Mouse (Mus musculus) brain, embryonic 14.5 days (tissue): ENCODE results near the gene Btk. TPM values are rescaled to one million over a fixed set of nuclear protein-coding genes. Genes with fewer than 3 reads are reported as not detected.
A peak's percentile ranks its signal among the peaks of the same experiment; 100 is the strongest.

Source experiments
- DNase-seq: peaks from one replicate; pipeline ENCODE4 v3.0.0-alpha.2; 2011; ENCODE audit warnings: low read depth
- CTCF ChIP-seq: fragments of 200-500 bp; IDR thresholded peaks from 2 replicates; pipeline ENCODE4 v1.5.1; 2012; ENCODE audit warnings: inconsistent platforms, mild to moderate bottlenecking, moderate library complexity, borderline replicate concordance; ENCODE audit not compliant: insufficient read depth, insufficient read length; ENCODE audit errors: extremely low read depth
- POLR2A ChIP-seq: fragments of 200-500 bp; IDR thresholded peaks from 2 replicates; pipeline ENCODE4 v1.6.1; 2012; ENCODE audit warnings: mild to moderate bottlenecking, inconsistent platforms, borderline replicate concordance; ENCODE audit not compliant: poor library complexity, insufficient read depth, insufficient read length, severe bottlenecking; ENCODE audit errors: extremely low read depth
- polyA plus RNA-seq: library from polyadenylated mRNA; depleted of rRNA; stranded (reverse); fragments of >200 nt; gene quantifications from 2 replicates; pipeline ENCODE4 v1.2.3, GENCODE M21; 2012; rRNA removed

Btk gene
- 0.33 and 0.39 TPM in 2 replicates for polyA plus RNA-seq

GRCm38 (mm10) chrX:134582888-134583669 lies at the start of gene Btk:
Gene Btk, minus strand, starts transcription at chrX:134583570.
- no peak for DNase-seq
- TF ChIP-seq POLR2A (no peak), CTCF (no peak)

DNA sequence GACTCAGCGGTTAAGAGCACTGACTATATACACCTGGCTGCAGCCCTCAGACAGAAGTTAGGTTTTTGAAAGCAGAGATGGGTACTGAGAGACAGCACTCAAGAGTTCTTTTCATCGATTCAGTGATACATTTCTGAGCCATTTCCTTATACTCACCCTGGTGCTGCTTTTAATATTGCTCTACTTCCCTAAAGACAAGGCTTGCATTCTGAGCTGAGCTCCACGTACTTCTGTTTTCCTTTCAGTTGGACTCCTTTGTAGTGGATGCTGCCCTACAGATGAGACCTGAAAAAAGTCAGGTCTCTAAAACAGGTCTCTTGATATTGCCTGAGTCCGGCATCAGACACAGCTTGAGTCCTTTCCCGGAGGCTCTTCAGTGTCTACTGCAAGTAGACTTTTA lies 49.3 kb upstream of the Btk start:
- no peak for TF ChIP-seq POLR2A
- TF ChIP-seq CTCF: no peak
- no peak for DNase-seq

DNA sequence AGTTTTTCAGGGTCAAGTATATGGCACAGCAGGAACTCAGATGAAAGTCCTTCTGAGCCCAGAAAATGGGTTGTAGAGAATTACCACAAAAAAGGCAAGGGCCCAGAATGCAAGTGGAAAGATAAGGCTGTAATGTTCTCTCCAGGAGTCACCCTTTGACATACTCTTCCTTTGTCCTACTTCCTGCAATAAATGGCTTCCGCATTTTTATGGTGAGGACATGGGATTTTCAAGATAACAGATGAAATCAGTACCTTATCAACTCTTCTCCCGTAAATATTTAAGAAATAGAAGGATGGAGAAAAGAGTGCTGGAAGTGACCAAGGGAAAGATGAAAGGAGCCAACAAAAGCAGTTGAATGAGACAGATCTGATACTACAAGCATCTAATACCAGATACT lies 44.8 kb upstream of the Btk start:
- no peak for DNase-seq
- no peak for TF ChIP-seq CTCF
- no peak for TF ChIP-seq POLR2A

DNA sequence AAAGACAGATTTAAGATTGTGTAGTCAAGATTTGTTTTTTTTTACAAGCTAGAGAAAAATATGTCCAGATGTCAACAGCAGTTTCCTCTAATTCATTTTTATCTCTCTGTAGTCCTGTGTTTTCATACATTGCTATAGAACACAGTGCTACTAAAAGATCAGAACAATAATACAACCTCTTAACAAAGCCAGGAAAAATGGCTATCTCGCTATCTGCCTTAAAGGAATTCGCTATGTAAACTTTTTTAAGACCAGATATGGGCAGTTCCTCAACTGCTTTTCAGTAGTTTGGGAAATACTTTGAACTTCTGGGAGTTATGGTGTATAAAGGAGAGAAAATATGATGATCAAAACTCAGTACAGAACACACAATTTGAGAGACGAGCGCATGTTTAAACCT lies 40.0 kb upstream of the Btk start:
- TF ChIP-seq POLR2A (no peak), CTCF (no peak)
- no peak for DNase-seq

DNA sequence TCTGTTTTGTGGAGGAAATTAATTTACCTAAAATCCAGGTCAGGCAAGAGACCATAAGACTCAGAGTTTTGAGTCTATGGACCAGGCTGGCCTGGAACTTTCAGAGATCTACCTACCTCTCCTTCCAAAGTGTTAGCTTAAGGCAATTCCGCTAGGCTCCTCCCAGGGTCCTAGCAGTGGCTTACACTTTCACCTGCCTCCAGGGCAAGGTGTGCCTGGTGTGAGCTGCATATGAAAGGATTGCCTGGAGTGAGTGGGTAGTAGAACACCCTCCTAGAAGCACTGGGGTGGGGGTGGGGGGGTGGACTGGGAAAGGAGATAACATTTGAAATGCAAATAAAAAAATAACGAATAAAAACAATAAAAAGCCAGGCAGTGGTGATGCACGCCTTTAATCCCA lies 38.3 kb upstream of the Btk start:
- no peak for TF ChIP-seq CTCF
- TF ChIP-seq POLR2A: no peak
- no peak for DNase-seq

- peak; percentile 85 for DNase-seq
- TF ChIP-seq POLR2A: no peak
- no peak for TF ChIP-seq CTCF
Observed at GRCm38 (mm10) chrX:134620254-134620865, 37.0 kb upstream of the Btk start.

DNA sequence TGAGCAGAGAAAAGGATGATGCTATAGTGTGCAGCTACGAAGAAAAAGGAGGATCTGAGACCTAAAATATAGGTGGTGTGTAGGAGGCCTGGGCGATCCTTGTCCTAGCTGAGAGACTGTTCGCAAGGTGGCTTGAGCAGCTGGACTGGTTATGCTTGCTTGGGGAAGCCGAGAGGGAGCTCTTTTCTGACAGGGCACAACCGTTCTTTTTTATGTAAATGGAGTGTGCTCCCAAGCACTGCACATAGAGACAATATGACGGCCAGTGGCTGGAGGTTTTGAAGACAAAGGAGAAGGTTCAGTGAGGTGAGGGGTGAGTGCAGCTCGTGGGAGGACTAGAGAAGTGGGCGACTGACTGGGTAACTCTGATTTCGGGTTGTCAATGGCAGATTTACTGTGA lies 36.3 kb upstream of the Btk start:
- DNase-seq: peak; percentile 58
- TF ChIP-seq POLR2A (no peak), CTCF (no peak)

GRCm38 (mm10) chrX:134614306-134614705 lies 30.9 kb upstream of the Btk start:
- no peak for DNase-seq
- TF ChIP-seq POLR2A (no peak), CTCF (peak; percentile 16; the same call in 1 of the 2 replicates)

GRCm38 (mm10) chrX:134612285-134612959 lies 29.1 kb upstream of the Btk start:
- TF ChIP-seq POLR2A (no peak), CTCF (no peak)
- peak; percentile 90 for DNase-seq

GRCm38 (mm10) chrX:134610984-134611383 lies 27.6 kb upstream of the Btk start:
- TF ChIP-seq POLR2A (no peak), CTCF (no peak)
- DNase-seq: no peak

DNA sequence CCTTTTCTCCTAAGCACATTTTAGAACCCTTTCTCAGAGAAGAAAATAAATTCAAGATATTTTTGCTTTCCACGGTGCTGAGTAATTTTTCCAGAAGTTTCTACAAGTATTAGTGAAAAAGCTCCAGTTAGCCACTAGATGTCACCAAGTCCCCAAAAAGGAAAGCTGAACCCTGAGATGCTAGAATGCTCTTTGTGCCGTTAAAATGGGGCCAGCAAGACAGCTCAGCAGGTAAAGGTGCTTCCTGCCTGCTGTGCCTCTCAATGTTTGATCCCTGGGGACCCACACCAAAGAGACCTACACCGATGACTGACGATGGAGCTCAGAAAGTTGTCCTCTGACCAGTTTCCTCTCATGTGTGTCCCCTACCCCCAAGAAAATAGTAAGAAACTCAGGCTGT lies 26.1 kb upstream of the Btk start:
- DNase-seq: peak; percentile 81
- TF ChIP-seq POLR2A (no peak), CTCF (peak; percentile 41; the same call in 1 of the 2 replicates)
